Mouse (Mus musculus): ENCODE data around the gene Zfhx3.

Zfhx3 gene

DNA sequence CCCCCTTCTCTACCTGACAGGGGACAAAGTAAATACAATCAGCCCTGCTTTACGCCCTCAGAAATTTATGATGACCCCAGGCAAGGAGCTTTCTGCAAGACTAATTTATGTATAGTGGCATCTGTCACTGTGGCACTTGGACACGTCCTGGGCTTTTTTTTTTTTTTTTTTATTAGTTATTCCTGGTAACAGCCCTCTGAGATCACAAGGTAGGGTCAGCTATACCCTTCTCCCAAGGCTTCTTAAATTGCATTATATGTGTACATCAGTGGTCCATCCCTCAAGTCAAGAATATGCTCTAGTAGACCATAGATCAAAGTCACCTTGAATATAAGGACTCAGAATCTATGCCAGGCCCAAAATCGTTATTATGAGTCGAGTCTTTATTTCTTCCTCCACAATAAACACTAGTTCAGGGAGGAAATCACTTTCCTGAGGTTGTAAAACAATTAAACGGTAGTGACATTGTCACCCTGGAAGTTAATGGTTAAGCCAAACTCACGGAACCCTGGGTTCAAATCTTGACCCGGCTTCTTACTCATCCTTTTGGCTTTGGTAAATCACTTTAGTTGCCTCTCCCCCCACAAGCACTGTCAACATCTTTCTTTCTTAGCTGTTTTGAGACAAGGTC is 621.6 kb downstream of the Zfhx3 start:
- DNase-seq, result no peak

- DNase-seq, result no peak
Measured at GRCm38 (mm10) chr8:108566035-108566434, 623.6 kb downstream of the Zfhx3 start.

DNA sequence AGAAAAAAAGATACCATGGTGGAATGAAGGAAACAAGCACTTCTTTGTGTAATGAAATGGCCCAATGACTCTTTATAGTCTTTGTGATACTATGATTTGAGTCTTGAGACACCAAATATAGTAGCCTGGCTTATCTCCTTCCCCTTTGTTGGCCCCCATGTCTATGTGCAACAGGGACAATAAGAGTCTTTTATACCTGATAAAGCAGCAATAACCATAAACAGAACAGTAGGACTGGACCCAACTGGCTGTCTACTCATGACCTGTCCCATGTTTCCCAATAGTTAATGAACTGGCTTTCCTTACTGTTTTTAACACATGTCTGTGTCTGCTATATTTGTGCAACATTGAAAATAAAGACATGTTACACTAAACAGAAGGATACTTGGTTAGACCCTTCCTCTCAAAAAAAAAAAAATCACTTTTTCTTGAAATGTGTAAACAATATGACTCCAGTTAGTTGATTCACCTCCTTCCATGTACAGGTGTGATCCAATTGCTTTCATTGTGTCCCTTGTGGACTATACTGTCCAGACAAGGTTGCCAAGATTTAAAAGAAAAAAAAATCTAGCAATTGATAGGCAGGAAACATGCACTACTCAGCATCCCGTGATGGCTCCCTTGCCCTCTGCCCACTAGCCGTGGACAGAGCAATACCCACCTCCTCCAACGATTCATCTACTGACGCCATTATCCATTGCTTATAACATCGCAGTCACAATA is 631.0 kb downstream of the Zfhx3 start:
- DNase-seq, result no peak

- peak; percentile 62 to 68 for DNase-seq
Measured at GRCm38 (mm10) chr8:108574101-108574500, 631.7 kb downstream of the Zfhx3 start.

GRCm38 (mm10) chr8:108577571-108577970 is 635.1 kb downstream of the Zfhx3 start:
- DNase-seq, result no peak

- no peak for DNase-seq
Measured at GRCm38 (mm10) chr8:108578388-108578787, 635.9 kb downstream of the Zfhx3 start.

DNA sequence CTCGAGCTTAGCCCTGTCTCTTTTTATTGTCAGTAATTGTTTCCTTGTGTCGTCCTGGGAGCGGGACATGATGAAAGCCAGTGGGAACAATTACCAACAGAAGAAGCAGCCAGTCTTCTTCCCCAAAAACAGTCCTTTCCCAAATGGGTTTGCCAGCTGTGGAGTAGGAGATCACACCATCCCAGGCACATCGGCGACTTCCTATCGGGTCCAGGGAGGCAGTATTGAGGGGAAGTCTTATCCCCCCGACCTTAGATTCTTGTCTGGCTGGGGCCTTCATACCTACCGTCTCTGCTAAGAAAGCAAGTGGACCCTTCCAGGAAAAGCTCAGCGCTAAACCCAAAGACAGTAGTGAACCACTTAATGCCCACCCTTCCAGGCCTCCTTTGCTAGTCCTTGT is 637.4 kb downstream of the Zfhx3 start:
- no peak for DNase-seq

- no peak for DNase-seq
Measured at GRCm38 (mm10) chr8:108580364-108580763, 637.9 kb downstream of the Zfhx3 start.

DNA sequence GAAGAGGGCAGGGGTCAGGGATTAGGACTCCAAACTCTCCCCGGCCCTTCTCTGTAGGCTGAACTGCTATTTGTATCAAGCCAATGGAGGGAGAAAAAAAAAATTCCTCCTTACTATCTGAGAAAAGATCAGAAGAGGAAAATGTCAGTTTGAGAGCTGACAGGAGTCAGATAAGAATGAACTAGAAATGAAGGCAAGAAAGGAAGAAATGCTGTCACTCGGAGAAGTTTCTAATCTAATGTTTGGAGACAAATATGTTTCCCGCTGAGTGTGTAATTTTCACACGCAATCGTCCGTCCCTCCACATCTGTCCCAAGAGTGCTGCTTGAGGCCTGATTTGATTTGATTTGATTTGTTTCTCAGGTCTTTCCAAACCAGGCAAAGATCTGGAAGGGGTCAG is 639.1 kb downstream of the Zfhx3 start:
- no peak for DNase-seq

- no peak for DNase-seq
Measured at GRCm38 (mm10) chr8:108582251-108582650, 639.8 kb downstream of the Zfhx3 start.

GRCm38 (mm10) chr8:108583261-108583660 is 640.8 kb downstream of the Zfhx3 start:
- DNase-seq, result no peak

DNA sequence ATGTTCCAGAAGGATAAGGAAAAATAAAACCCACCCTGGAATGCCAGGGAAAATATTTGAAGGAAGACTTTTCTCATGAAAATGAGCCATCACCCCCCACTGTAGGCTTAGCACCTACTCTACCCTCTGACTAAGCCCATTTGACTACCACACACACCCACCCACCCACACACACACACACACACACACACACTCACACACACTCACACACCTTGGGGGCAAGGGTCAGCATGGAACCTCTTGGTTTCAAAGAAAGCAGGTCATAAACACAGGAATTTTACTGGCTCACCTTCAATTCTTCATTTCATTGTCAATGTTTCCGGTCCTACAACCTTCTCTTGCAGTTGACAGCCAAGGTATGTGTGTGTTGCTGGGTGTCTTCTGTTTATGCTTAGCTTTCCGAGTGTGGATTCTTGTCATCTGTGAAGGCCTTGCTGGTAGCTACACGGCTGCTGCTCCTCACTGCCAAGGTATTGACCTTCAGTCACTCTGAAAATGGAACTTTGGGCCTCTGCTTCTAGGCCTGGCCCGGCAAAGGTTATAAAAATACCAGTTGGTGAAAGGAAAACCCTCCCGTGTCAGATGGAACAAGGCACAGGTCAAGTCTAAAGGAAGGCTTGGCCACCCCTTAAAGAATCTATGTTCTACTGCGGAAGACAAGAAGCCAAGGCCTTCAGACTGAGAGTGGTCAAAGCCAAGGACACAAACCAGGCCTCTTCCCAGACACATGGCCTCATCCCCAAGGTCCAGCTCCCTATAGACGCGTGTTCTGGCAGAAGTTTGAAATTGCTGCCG is 641.6 kb downstream of the Zfhx3 start:
- no peak for DNase-seq

- no peak for DNase-seq
Measured at GRCm38 (mm10) chr8:108584662-108584978, 642.2 kb downstream of the Zfhx3 start.

GRCm38 (mm10) chr8:108591037-108591436 is 648.6 kb downstream of the Zfhx3 start:
- DNase-seq, result no peak

- no peak for DNase-seq
Measured at GRCm38 (mm10) chr8:108592028-108592724, 649.7 kb downstream of the Zfhx3 start.

GRCm38 (mm10) chr8:108592990-108593589 is 650.6 kb downstream of the Zfhx3 start:
- DNase-seq, result no peak

DNA sequence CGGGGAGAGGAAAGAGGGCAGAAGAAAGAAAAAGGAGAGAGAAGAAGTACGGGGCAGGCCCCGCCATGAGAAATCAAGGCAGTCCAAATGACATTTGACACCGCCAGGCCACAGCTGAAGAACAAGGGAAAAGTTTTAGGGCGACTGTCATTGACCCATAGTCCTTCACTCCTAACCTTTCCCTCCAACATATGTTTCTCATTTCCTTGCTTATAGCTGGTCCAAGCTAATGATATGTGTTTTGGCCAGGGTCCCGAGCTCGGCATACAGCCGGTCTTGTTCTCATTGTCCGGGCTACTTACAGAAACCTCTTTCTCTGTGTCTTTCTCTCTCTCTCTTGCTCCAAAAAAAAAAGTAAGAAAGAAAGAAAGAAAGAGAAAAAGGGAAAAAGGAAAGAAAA is 651.4 kb downstream of the Zfhx3 start:
- no peak for DNase-seq

- no peak for DNase-seq
Measured at GRCm38 (mm10) chr8:108594361-108595060, 652.1 kb downstream of the Zfhx3 start.

GRCm38 (mm10) chr8:108595061-108595419 is 652.6 kb downstream of the Zfhx3 start:
- no peak for DNase-seq

DNA sequence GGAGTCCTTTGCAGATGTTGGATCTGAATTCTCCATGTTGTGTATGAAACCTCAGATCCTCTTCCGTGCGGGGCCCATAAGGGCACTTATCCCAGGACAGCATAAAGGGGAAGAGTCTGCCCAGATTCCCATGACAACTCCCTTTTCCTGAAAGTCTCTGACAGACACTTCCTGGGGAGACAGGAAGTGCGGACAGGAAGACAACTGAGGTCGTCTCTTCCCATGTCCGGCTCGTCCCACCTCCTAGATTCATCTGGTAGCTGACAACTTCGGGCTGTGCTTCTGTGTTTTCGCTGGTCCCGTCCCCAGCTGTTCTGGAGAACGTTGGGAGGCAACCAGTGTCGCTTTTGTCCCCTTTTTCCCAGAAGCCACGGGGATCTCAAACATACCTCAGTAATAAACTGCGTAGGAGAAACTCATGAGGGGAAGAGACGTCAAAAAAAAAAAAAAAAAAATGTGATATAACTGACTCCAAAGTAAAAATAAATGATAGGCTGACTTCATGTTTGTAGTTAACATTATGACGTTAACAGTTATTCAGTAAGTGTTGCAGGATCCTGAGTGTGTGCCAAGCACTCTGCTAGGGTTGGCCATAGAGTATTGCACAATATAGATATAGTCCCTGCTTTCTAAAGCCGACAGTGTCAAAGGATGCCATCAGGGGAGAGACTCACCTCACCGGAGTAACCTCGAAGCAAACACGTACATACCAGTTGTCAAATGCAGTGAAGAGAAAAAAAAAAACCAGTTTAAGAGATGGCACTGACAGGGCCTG is 653.5 kb downstream of the Zfhx3 start:
- peak; percentile 52 to 81 for DNase-seq

- DNase-seq, result no peak
Measured at GRCm38 (mm10) chr8:108599003-108599402, 656.6 kb downstream of the Zfhx3 start.

- no peak for DNase-seq
Measured at GRCm38 (mm10) chr8:108599558-108599957, 657.1 kb downstream of the Zfhx3 start.

Measured in kidney, postnatal 25 days (tissue).